Mouse (Mus musculus) forelimb bud, embryonic 11.5 days (tissue): ENCODE results near the gene Nek6.

Experiments used
- DNase-seq: peaks from one replicate; pipeline ENCODE4 v3.0.0-alpha.2; 2012; ENCODE audit warnings: low read depth, low spot score

The Nek6 gene

DNA sequence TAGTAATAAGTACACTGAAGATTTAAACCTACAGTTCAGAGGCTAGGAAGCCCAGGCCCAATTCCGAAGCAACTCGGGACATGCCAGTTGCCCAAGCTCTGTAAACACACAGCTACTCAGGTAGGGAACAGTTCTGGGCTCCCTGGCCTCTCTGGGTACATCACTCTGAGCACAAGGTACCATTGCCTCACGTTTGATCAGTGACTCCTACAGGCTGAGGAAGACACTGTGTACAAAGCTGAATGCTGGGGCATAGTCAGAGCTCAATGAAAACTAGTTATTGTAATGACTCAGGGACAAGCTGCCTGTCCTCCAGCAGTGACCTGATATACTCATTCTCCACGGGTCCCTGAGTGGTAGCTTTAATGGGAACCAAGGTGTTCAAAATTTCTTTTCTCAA, 109.6 kb downstream of the Nek6 start:
- DNase-seq: no peak

DNA sequence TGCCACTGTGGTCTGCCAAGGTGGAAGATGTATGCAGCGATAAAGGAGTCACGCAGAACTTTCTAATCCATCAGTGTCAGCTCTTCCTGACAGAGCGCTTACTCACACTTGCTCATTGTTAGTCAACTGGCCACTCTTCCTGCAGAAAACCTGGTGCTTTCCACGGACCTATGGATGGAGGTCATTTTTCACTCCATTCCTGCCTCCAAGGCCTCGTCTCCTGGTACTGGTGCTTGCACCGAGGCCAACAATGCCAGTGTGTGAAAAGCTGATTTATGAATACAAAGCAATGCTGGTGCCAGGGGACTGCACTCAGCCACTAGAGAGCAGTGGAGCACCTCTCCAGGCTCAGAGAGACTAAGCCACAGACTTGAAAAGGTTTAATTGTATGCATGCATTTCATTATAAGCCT, 110.2 kb downstream of the Nek6 start:
- DNase-seq: no peak

DNA sequence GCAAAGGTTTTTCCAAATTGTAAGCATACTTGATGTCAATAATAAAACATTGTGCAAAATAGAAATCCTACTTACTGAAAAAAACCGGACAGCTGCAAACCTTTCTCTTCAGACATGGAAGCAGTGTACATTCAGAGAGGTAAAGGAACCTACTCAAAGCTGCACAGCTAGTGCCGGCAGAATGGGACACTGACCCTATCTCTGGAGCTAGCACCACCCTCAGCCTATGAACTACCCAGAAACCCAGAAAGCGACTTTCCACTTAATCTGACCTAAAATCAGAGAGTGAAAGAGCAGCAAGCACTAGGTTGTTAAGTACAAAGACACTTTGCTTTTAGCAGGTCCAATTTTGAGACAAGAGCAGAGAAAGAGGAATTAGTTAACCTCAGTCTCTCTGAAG, 112.0 kb downstream of the Nek6 start:
- DNase-seq: no peak

DNA sequence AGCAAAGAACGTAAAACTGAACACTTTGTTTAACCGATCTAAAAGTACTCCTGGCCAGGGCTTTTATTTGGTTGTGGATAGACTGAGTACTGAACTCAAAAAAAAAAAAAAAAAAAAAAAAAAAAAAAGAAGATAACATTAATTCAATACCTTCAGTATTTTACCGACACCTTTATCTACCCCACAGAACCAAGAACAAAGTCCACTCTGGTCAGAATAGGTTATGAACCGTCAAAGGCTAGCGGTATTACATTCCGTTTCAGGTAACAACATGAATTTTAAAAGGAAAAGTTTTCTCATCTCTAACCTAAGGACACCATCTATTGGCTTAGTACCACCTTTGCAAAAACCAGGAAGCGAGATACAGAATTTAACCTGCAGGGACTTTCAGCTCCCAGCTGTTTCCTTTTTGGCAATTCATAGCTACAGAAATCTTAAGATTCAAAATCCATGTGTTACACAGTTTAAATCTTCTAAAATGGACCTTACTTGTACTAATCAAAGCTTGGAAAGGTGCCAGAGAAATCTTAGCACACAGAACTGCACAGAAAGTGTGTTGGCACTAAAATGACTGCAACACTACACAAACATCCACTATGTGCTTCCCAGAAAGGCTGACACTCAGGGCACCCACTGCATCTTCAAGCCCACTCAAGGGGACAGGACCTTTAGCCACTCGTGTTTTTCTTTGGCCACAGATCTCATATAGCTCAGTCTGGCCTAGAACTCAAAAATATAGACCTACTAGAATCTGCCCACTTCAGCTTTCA, 112.6 kb downstream of the Nek6 start:
- DNase-seq: no peak

DNA sequence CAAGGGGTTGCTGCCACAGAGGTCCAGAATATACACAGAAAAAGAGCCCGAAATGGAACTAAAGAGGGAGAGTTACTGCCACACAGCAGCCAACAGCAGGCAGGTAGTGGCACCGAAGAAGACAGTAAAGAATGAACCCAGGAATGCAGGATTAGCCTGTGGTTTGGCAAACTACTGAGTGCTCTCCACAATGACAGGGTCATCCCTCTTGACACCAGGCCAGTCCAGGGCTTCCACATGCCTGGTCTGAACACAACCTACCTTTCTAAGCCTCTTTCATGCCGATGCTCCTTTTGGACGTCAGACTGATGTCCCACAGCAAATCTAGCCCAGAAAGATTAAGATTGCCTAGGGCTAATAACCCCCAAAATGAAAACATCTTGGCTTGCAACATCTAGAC, 117.4 kb downstream of the Nek6 start:
- no peak for DNase-seq

DNA sequence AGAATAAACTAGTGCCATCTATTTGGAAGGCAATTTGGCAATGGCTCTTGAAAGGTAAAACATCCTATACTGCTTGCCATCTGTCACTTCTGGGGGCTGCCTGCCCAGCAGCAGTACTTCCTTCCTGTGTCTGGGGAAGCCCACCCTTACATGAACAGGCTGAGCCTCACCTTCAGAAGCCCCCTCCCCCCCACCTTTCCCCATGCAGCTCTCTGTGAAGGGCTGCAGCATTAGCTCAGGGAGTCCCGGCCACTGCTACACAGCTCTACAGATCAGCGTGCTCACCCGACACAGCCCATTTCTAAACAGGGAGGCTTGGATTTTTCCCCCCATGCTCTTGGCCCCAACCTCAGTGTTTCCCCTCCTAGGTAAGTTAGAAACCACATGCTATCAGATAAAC, 118.0 kb downstream of the Nek6 start:
- no peak for DNase-seq

DNA sequence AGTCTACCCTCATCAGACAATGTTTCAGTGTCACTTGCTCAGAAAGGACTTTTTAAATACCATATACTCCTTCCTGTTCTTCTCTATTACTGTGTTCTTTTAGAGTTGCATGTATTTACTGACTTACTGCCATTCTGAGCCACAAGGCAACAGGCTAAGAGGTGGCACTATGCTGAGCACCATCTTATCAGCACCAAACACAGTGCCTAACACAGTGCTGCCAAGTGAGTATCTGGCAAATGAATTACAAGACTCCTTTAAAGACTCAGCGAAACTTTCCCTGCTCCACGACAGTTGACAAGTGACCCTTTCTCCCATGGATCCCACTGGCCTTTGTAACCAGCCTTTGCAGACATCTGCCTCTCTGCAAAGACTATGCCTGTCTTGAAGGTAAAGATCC, 119.1 kb downstream of the Nek6 start:
- no peak for DNase-seq

DNA sequence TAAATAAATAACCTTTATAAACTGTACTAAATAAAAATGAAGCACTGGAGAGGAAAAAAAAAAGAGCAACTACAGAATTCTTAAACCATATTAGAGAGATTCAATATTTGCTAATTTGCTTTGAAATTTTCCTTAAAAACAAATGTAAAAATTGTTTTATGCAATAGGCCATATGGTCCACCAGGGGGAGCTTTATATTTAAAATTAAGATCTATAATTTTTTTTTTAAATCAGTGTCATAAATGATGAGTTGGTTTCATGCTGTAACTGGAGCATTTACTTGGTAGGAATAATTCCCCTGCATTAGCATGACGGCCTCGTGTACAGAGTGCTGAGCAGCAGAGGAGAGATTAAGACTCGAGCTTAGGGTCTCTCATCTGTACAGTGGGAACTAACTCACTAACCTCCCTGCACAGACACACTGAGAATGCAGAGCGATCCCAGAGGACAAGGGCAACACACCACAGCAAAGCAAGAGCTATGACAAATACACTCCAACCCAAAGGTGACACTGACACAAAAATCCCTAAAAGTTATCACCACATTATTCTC, 126.3 kb downstream of the Nek6 start:
- DNase-seq: no peak

DNA sequence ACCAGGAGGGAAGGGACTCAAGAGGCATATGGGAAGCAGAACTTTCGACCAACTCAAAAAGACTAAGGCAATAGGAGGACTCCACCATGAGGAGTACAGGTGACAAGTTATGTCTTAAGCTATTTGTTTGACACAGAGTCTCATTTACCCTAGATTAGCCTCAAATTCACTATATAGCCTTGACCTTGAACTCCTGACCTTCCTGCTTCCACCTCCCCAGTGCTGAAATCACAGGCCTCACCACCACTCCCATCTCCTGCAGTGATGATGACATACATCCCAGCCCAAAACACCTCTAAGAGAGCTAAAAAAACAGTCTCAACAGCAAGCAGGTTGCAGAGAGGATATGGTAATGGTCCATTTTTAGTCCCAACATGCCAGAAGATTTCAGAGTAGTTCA, 130.3 kb downstream of the Nek6 start:
- no peak for DNase-seq

DNA sequence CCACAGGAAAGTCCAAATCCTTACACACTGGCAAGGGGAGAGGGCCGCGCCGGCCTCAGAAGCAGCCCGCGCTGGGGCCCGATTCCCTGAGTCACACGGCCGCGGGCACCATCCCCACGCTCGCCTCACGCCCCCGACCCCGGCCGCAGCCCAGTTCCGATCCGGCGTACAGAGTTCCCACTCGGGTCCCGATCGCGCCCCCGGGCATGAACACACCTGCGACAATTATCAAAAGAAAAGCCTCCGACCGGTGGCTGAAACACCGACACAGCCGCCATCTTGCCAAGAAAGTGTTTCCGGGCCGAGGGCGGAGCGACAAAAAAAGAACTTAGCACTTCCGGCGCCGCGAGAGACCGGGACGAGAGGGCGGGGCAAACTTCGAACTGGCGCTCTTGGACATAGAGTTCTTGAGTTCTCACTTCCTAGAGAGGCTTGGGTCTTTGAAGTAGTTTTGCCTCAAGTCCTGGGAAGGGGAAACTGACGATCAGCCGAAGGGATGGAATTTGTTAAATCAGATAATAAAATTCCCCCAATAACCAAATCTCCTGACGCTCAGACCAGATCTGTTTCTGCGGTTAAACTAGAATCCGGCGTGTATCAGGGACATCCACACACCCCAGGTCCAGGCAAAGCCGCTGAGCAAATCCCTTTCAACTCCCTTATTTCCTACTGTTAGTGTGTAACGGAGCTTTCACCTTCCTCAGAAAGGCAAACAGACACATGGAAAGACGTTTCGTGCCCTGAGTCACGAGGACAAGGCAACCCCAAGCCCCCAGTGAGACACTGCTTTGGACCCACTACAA, 132.4 kb downstream of the Nek6 start, which contains the start of gene Psmb7:
Gene Psmb7 (minus strand): TSS at position 463 of the 803 bp plus-strand sequence.
- DNase-seq: peak; percentile 92
